Mouse (Mus musculus) kidney, embryonic 16.5 days (tissue): Measurements from ENCODE around the gene Slc7a7. TPM values are rescaled to one million over a fixed set of nuclear protein-coding genes. Genes with fewer than 3 reads are reported as not detected.
A peak's percentile ranks its signal among the peaks of the same experiment; 100 is the strongest.

Experiments
- ATAC-seq: fragments of 200-750 bp; cut with Nextera tagmentation; 2 replicates; pipeline ENCODE4 v1.8.0; 2017; ENCODE audit warnings: moderate TSS enrichment; ENCODE audit not compliant: low FRiP score, low TSS enrichment
- H3K27ac ChIP-seq: fragments of 300-500 bp; sonication (generic); 2 replicates; pipeline ENCODE4 v1.5.1; 2014; ENCODE audit warnings: low read length
- H3K27me3 ChIP-seq: fragments of 300-500 bp; sonication (generic); 2 replicates; pipeline ENCODE4 v1.6.1; 2014; ENCODE audit warnings: low read length, control low read depth, mixed read lengths; ENCODE audit not compliant: insufficient read depth
- H3K36me3 ChIP-seq: fragments of 300-500 bp; sonication (generic); 2 replicates; pipeline ENCODE4 v1.6.1; 2014; ENCODE audit warnings: low read length, control low read depth, mixed read lengths; ENCODE audit not compliant: insufficient read depth
- H3K4me1 ChIP-seq: fragments of 300-500 bp; sonication (generic); 2 replicates; pipeline ENCODE4 v1.6.1; 2014; ENCODE audit warnings: low read length, control low read depth, mixed read lengths; ENCODE audit not compliant: insufficient read depth
- H3K4me2 ChIP-seq: fragments of 300-500 bp; sonication (generic); replicated peaks from 2 replicates; pipeline ENCODE4 v1.6.1; 2014; ENCODE audit warnings: low read depth, low read length
- H3K4me3 ChIP-seq: fragments of 300-500 bp; sonication (generic); 2 replicates; pipeline ENCODE4 v1.5.1; 2014; ENCODE audit warnings: mild to moderate bottlenecking, low read length
- H3K9ac ChIP-seq: fragments of 300-500 bp; sonication (generic); replicated peaks from 2 replicates; pipeline ENCODE4 v1.6.1; 2014; ENCODE audit warnings: low read length
- H3K9me3 ChIP-seq: fragments of 300-500 bp; sonication (generic); 2 replicates; pipeline ENCODE4 v1.6.1; 2016; ENCODE audit warnings: low read length, control low read depth
- WGBS: fragments of 180-500 bp; shearing (Covaris S2); extraction: QIAGEN DNeasy Blood & Tissue Kit; methylation state at CpG from one replicate; pipeline ENCODE4 v1.1.7; 2014; 5-methylcytosine and 5-hydroxymethylcytosine counted together
- polyA plus RNA-seq: library from polyadenylated mRNA; unstranded; fragments of >200 nt; fragmentation: Nextera tagmentation; extraction: Ambion mirVana; gene quantifications from 2 replicates; pipeline ENCODE4 v1.2.1, GENCODE M21; 2015

The Slc7a7 gene
- polyA plus RNA-seq, 1 experiment from 2014 or later = 15.7 TPM

DNA sequence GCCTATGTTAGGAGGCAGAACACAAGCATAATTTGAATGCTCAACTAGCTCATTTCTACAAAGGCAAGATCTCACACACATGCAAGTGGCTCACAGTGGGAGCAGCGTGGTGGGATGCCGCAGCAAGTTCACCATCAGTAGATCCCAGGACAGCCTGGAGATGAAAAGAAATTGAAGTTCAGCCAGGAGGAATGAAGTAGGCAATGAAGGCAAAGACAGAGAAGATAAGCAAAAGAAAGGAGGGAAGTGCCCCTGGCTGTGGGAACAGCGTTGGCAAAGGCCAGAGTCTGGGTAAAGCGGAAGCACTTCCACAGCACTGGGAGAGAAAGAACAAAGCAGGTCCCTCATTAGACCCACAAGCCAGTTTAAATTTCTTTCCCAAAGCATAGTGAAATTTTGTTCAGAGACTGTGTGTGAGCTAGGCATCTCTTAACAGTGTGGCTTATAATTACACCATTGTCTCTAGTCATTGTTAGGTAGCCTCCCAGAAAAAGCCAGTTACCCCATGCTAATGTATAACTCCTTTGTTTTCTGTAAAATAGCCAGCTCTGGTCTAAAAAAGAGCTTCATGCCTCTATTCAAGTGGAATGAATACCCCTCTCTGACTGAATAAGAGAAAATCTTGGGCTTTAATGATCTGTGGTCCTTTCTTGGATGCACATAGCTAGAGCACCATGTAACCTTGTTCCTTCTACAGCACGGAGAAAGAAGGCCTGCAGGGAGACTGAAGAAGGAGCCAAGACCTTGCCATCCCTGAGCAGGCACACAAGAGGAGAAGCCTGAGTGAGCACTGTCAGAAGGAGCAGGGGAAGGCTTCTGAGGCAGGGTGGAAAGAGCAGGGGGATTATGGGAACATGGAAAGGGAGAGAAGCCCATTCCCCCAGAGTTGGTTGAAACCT is 85.2 kb downstream of the Slc7a7 start:
- no peak for ATAC-seq
- Histone ChIP-seq H3K9me3 (no peaks in the 10 kb centered on the region), H3K9ac (no peak overlapping the region), H3K4me1 (0 out of 2 replicates have a peak, but pooled peaks cover 3% of the 10 kb centered on the region), H3K27me3 (no peaks in the 10 kb centered on the region), H3K4me3 (no peak overlapping the region), H3K36me3 (no peaks in the 10 kb centered on the region), H3K4me2 (no peak overlapping the region), H3K27ac (peak overlapping the region; percentile 66)
- WGBS = 90% methylated on average over 5 of the region's 5 CpGs

DNA sequence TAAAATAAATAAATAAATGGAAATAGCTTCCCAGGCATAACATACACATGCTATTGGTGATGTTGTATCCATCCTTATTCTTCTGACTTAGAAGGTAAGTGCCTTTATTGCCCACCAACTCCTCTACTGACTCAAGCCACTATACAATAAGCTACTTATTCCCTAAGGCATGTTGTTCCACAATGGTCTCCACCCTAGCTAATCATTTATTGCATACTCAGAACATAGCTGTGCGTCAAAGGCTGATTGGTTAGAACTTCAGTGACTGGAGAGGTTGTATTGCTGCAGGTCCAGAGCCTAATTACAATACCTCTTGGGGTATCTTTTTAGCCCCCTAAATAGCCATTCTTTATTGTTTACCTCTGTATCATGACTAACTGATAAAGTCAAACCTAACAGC is 86.4 kb downstream of the Slc7a7 start:
- Histone ChIP-seq H3K4me3 (no peak overlapping the region), H3K4me1 (0 out of 2 replicates have a peak, but pooled peaks cover 3% of the 10 kb centered on the region), H3K36me3 (no peaks in the 10 kb centered on the region), H3K9ac (no peak overlapping the region), H3K4me2 (no peak overlapping the region), H3K27ac (no peak overlapping the region), H3K27me3 (no peaks in the 10 kb centered on the region), H3K9me3 (no peaks in the 10 kb centered on the region)
- ATAC-seq = no peak
- 72% methylated on average over 1 of the region's 1 CpGs for WGBS

DNA sequence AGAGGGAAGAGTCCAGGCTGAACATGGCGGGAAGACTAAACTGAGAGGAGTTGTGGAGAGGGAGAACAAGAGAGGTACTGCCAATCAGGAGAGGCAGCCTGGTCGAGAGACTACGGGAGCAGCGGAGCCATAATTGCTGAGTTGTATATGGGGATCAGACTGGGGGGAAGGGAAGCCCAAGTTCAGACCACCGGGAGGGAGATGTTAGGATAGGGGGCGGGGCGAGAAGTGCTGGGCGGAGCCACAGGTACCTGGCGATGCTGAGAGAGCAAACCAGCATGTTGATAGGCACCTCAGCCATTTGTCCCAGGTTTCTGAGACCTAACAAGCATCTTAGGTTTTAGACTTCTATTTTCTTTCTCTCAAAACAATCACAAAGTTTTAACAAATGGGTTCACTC is 88.4 kb downstream of the Slc7a7 start:
- Histone ChIP-seq H3K4me2 (peak overlapping the region; percentile 27; the same call in 1 of the 2 replicates), H3K9me3 (0 out of 2 replicates have a peak, but pooled peaks cover 6% of the 10 kb centered on the region), H3K4me3 (no peak overlapping the region), H3K9ac (no peak overlapping the region), H3K36me3 (no peaks in the 10 kb centered on the region), H3K27ac (no peak overlapping the region), H3K4me1 (0 out of 2 replicates have a peak, but pooled peaks cover 3% of the 10 kb centered on the region), H3K27me3 (no peaks in the 10 kb centered on the region)
- ATAC-seq = no peak
- 47% methylated on average over 9 of the region's 9 CpGs for WGBS

DNA sequence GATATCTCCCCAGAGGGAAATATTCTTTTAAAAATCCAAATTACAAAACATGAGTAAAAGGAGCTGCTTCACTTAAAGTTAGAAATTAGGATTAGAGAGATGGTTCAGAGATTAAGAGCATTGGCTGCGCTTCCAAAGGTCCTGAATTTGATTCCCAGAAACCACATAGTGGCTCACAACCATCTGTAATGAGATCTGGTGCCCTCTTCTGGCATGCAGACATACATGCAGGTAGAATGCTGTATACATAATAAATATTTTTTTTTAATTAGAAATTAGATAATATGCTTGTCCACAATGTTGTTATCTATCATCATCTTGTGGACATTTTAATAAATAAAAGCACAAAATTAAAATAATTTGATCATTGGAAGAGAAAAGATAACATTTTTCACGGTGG is 89.0 kb downstream of the Slc7a7 start:
- Histone ChIP-seq H3K4me1 (0 out of 2 replicates have a peak, but pooled peaks cover 3% of the 10 kb centered on the region), H3K36me3 (no peaks in the 10 kb centered on the region), H3K9ac (no peak overlapping the region), H3K4me2 (no peak overlapping the region), H3K4me3 (no peak overlapping the region), H3K27ac (no peak overlapping the region), H3K27me3 (no peaks in the 10 kb centered on the region), H3K9me3 (0 out of 2 replicates have a peak, but pooled peaks cover 6% of the 10 kb centered on the region)
- WGBS = 84% methylated on average over 2 of the region's 2 CpGs
- ATAC-seq = no peak

DNA sequence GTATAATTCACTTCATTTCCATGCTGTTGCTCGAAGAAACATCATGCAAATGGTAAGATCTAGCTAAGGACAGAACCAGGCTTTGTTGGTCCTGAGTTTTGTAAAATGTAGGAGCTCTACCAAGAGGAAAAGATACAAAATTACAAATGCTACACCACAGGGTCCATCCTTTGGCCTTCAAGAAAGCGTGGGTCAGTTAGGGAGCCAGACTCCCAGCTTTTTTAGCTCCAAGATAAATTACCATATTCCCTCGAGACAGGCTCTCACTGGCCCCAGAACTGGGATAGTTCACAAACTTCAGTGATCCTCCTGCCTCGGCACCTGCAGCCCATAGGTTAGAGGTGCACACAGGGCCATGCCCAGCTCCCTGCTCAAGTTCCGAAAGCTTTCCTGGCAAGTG is 93.1 kb downstream of the Slc7a7 start:
- no peak overlapping the region for H3K4me3 ChIP-seq
- no peaks in the 10 kb centered on the region for H3K36me3 ChIP-seq
- WGBS = 49% methylated on average over 5 of the region's 5 CpGs
- peaks cover 12% of the 10 kb centered on the region; the same call in 1 of the 2 replicates for H3K9me3 ChIP-seq
- H3K4me2 ChIP-seq = no peak overlapping the region
- no peak for ATAC-seq
- H3K9ac ChIP-seq = no peak overlapping the region
- H3K27ac ChIP-seq = no peak overlapping the region; the same call in 1 of the 2 replicates
- 0 out of 2 replicates have a peak, but pooled peaks cover 3% of the 10 kb centered on the region for H3K4me1 ChIP-seq
- H3K27me3 ChIP-seq = no peaks in the 10 kb centered on the region

DNA sequence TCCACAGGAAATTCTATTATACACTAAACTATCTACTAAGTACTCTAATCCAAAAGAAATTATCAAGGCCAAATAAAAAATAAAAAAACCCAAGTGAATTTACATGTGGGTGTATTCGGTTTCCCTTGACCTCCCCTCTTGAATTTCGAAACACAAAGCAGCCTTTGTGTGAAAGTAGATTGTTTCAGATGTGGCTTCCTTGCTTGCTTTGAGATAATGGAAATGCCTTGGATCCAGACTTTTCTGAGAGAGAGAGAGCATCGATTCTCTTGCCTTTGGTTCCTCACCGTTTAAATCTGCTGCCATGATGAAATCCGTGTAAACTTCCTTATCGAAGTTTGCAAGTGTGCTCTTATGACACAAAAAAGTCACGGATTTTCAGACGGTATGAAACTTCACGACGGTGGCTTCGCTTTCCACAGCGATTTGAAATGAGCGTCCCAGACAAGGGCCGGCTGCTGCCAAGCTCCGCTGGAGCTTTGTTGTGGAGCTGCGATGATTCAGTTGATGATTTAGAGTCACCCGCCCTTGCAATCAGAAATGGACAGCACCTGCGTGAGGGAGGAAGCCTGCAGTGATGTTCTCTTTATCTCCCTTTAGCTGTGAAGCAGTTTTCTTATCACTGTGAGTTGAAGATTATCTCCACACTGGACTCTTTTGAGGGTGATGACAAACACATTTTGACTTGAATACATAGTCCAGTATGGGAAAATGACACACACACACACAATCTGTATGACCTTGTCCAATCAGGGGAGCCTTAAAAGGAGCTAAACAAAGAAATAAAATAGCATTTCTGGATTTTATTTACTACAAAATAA is 95.8 kb downstream of the Slc7a7 start:
- 65% methylated on average over 18 of the region's 18 CpGs for WGBS
- ATAC-seq = no peak
- Histone ChIP-seq H3K9me3 (peaks cover 15% of the 10 kb centered on the region; the same call in 1 of the 2 replicates), H3K27me3 (no peaks in the 10 kb centered on the region), H3K27ac (no peak overlapping the region), H3K4me2 (no peak overlapping the region), H3K4me1 (no peaks in the 10 kb centered on the region), H3K9ac (no peak overlapping the region), H3K4me3 (no peak overlapping the region), H3K36me3 (no peaks in the 10 kb centered on the region)

Other genes with a start within 250 kb of the Slc7a7 start
- 422 and 474 TPM in 2 replicates for gene Dad1, start 163.7 kb downstream of the Slc7a7 start, polyA plus RNA-seq
- 80.3 and 86.2 TPM in 2 replicates for gene Abhd4, start 163.6 kb downstream of the Slc7a7 start, polyA plus RNA-seq
- not detected in 2 replicates for gene Olfr49, start 132.8 kb downstream of the Slc7a7 start, polyA plus RNA-seq
- 60.2 and 63.7 TPM in 2 replicates for gene Oxa1l, start 56.9 kb downstream of the Slc7a7 start, polyA plus RNA-seq
- 202 and 227 TPM in 2 replicates for gene Mrpl52, start 9.1 kb upstream of the Slc7a7 start, polyA plus RNA-seq
- gene Mmp14, start 13.8 kb upstream of the Slc7a7 start, polyA plus RNA-seq = 152 and 156 TPM in 2 replicates
- gene Lrp10, start 46.4 kb upstream of the Slc7a7 start, polyA plus RNA-seq = 58.8 and 65.1 TPM in 2 replicates
- gene Rem2, start 58.3 kb upstream of the Slc7a7 start, polyA plus RNA-seq = 6.7 and 7.4 TPM in 2 replicates
- gene Prmt5, start 99.7 kb upstream of the Slc7a7 start, polyA plus RNA-seq = 102 and 108 TPM in 2 replicates
- gene Haus4, start 136.8 kb upstream of the Slc7a7 start, polyA plus RNA-seq = 57.3 and 62.4 TPM in 2 replicates
- gene Ajuba, start 159.8 kb upstream of the Slc7a7 start, polyA plus RNA-seq = 32.9 and 45.6 TPM in 2 replicates
- gene 4931414P19Rik, start 188.2 kb upstream of the Slc7a7 start, polyA plus RNA-seq = 11.2 and 14.2 TPM in 2 replicates
- gene Psmb5, start 200.2 kb upstream of the Slc7a7 start, polyA plus RNA-seq = 453 and 471 TPM in 2 replicates
- 0.07 TPM in 1 of 2 replicates, not detected in the other for gene Psmb11, start 203.7 kb upstream of the Slc7a7 start, polyA plus RNA-seq
- not detected in 2 replicates for gene Gm17606, start 223.2 kb upstream of the Slc7a7 start, polyA plus RNA-seq
- 3.4 TPM in 2 replicates for gene Cdh24, start 223.6 kb upstream of the Slc7a7 start, polyA plus RNA-seq